Mouse (Mus musculus): ENCODE data around the gene Thoc5.

The Thoc5 gene

DNA sequence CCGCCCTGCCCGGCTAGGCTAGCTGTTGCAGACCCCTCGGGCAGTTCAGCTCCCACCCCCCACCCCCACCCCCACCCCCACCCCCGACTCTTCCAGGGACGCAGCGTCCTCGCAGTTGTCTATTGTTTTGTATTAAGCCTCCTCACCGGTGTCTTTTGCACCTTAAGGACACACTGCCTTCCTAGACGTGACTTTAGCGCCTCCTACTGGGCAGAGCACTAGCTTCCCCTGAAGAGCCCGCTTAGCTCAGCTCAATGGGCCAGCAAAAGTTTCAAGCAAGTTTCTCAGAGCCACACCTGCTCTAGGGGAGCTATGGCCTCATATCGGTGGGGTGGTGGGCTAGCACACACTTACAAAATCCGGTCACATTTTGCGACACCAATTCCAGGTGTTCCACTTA lies 80.5 kb downstream of the Thoc5 start:
- peak; percentile 38 to 63 for DNase-seq
